Mouse (Mus musculus) embryonic facial prominence, embryonic 14.5 days (tissue): Measurements from ENCODE around the gene Tns1. TPM values are rescaled to one million over a fixed set of nuclear protein-coding genes. Genes with fewer than 3 reads are reported as not detected.

Experiments used
- ATAC-seq: fragments of 200-750 bp; cut with Nextera tagmentation; 2 replicates; pipeline ENCODE4 v1.8.0; 2017; ENCODE audit warnings: low read depth, moderate number of reproducible peaks, moderate TSS enrichment
- DNase-seq: peaks from one replicate; pipeline ENCODE4 v3.0.0-alpha.2; 2015; ENCODE audit warnings: low spot score
- H3K27ac ChIP-seq: fragments of 300-500 bp; sonication (generic); replicated peaks from 2 replicates; pipeline ENCODE4 v1.5.1; 2014; ENCODE audit warnings: low read depth, mild to moderate bottlenecking, low read length, moderate library complexity
- H3K27me3 ChIP-seq: fragments of 300-500 bp; sonication (generic); replicated peaks from 2 replicates; pipeline ENCODE4 v1.6.1; 2014; ENCODE audit warnings: low read length; ENCODE audit not compliant: control insufficient read depth, insufficient read depth
- H3K36me3 ChIP-seq: fragments of 300-500 bp; sonication (generic); 2 replicates; pipeline ENCODE4 v1.6.1; 2014; ENCODE audit warnings: low read length, mixed read lengths; ENCODE audit not compliant: control insufficient read depth, insufficient read depth
- H3K4me1 ChIP-seq: fragments of 300-500 bp; sonication (generic); 2 replicates; pipeline ENCODE4 v1.6.1; 2014; ENCODE audit warnings: antibody characterized with exemption, low read length; ENCODE audit not compliant: control insufficient read depth, insufficient read depth
- H3K4me2 ChIP-seq: fragments of 300-500 bp; sonication (generic); 2 replicates; pipeline ENCODE4 v1.6.1; 2014; ENCODE audit warnings: low read depth, mild to moderate bottlenecking, low read length, moderate library complexity, mixed read lengths
- H3K4me3 ChIP-seq: fragments of 300-500 bp; sonication (generic); 2 replicates; pipeline ENCODE4 v1.5.1; 2014; ENCODE audit warnings: low read depth, mild to moderate bottlenecking, low read length
- H3K9ac ChIP-seq: fragments of 300-500 bp; sonication (generic); 2 replicates; pipeline ENCODE4 v1.6.1; 2014; ENCODE audit warnings: low read depth, mild to moderate bottlenecking, low read length, moderate library complexity, mixed read lengths
- H3K9me3 ChIP-seq: fragments of 300-500 bp; sonication (generic); 2 replicates; pipeline ENCODE4 v1.6.1; 2016; ENCODE audit warnings: low read length; ENCODE audit not compliant: control insufficient read depth
- WGBS: fragments of 180-500 bp; shearing (Covaris S2); extraction: QIAGEN DNeasy Blood & Tissue Kit; methylation state at CpG from one replicate; pipeline ENCODE4 v1.1.7; 2014; 5-methylcytosine and 5-hydroxymethylcytosine counted together
- polyA plus RNA-seq: library from polyadenylated mRNA; unstranded; fragments of >200 nt; fragmentation: Nextera tagmentation; extraction: Ambion mirVana; gene quantifications from 2 replicates; pipeline ENCODE4 v1.2.1, GENCODE M21; 2014

Tns1 gene
- polyA plus RNA-seq, 1 experiment from 2014 or later: 58.5 TPM

GRCm38 (mm10) chr1:74009495-74009894, 114.8 kb downstream of the Tns1 start:
- no peak overlapping the region for H3K4me2 ChIP-seq
- H3K9me3 ChIP-seq: 0 out of 2 replicates have a peak, but pooled peaks cover 3% of the 10 kb centered on the region
- H3K27ac ChIP-seq: no peak overlapping the region
- H3K36me3 ChIP-seq: peaks cover 4% of the 10 kb centered on the region; the same call in 1 of the 2 replicates
- no peak overlapping the region for H3K4me3 ChIP-seq
- H3K9ac ChIP-seq: no peak overlapping the region
- 90% methylated on average over 3 of the region's 3 CpGs for whole genome bisulfite sequencing
- DNase-seq (no peak), ATAC-seq (no peak)
- peaks cover 21% of the 10 kb centered on the region for H3K4me1 ChIP-seq
- no peaks in the 10 kb centered on the region for H3K27me3 ChIP-seq

- ATAC-seq (no peak), DNase-seq (no peak)
- Histone ChIP-seq H3K27ac (no peak overlapping the region), H3K9ac (no peak overlapping the region), H3K4me3 (no peak overlapping the region), H3K27me3 (no peaks in the 10 kb centered on the region), H3K36me3 (peaks cover 4% of the 10 kb centered on the region; the same call in 1 of the 2 replicates), H3K4me2 (no peak overlapping the region), H3K4me1 (peaks cover 21% of the 10 kb centered on the region), H3K9me3 (0 out of 2 replicates have a peak, but pooled peaks cover 3% of the 10 kb centered on the region)
- 89% methylated on average over 3 of the region's 3 CpGs for WGBS
Observed at GRCm38 (mm10) chr1:74008966-74009365, 115.3 kb downstream of the Tns1 start.

- DNase-seq (no peak), ATAC-seq (peak; percentile 78)
- Histone ChIP-seq H3K9ac (no peak overlapping the region), H3K36me3 (peaks cover 4% of the 10 kb centered on the region; the same call in 1 of the 2 replicates), H3K27ac (peak overlapping the region; percentile 55), H3K4me2 (no peak overlapping the region), H3K4me1 (peaks cover 21% of the 10 kb centered on the region), H3K4me3 (no peak overlapping the region), H3K9me3 (0 out of 2 replicates have a peak, but pooled peaks cover 3% of the 10 kb centered on the region), H3K27me3 (no peaks in the 10 kb centered on the region)
- WGBS: 37% methylated on average over 5 of the region's 5 CpGs
Observed at GRCm38 (mm10) chr1:74008498-74008897, 115.8 kb downstream of the Tns1 start.

- ATAC-seq (no peak), DNase-seq (no peak)
- Histone ChIP-seq H3K27ac (no peak overlapping the region), H3K27me3 (no peaks in the 10 kb centered on the region), H3K9ac (no peak overlapping the region), H3K4me1 (peaks cover 21% of the 10 kb centered on the region), H3K4me2 (no peak overlapping the region), H3K9me3 (0 out of 2 replicates have a peak, but pooled peaks cover 3% of the 10 kb centered on the region), H3K36me3 (no peaks in the 10 kb centered on the region), H3K4me3 (no peak overlapping the region)
- 49% methylated on average over 7 of the region's 7 CpGs for WGBS
Observed at GRCm38 (mm10) chr1:74007398-74008050, 116.7 kb downstream of the Tns1 start.

GRCm38 (mm10) chr1:74005020-74005419, 119.2 kb downstream of the Tns1 start:
- H3K4me1 ChIP-seq: peaks cover 31% of the 10 kb centered on the region
- no peak overlapping the region for H3K4me3 ChIP-seq
- H3K27ac ChIP-seq: no peak overlapping the region
- ATAC-seq (no peak), DNase-seq (no peak)
- H3K9me3 ChIP-seq: no peaks in the 10 kb centered on the region
- no peak overlapping the region for H3K9ac ChIP-seq
- 74% methylated on average over 3 of the region's 3 CpGs for WGBS
- no peaks in the 10 kb centered on the region for H3K36me3 ChIP-seq
- no peaks in the 10 kb centered on the region for H3K27me3 ChIP-seq
- no peak overlapping the region for H3K4me2 ChIP-seq

- H3K4me2 ChIP-seq: no peak overlapping the region
- H3K36me3 ChIP-seq: no peaks in the 10 kb centered on the region
- DNase-seq (no peak), ATAC-seq (no peak)
- no peak overlapping the region for H3K9ac ChIP-seq
- H3K27me3 ChIP-seq: no peaks in the 10 kb centered on the region
- H3K27ac ChIP-seq: no peak overlapping the region
- no peak overlapping the region for H3K4me3 ChIP-seq
- H3K9me3 ChIP-seq: no peaks in the 10 kb centered on the region
- H3K4me1 ChIP-seq: peaks cover 38% of the 10 kb centered on the region
- 74% methylated on average over 2 of the region's 2 CpGs for WGBS
Observed at GRCm38 (mm10) chr1:74003723-74004122, 120.5 kb downstream of the Tns1 start.

GRCm38 (mm10) chr1:74001449-74001820, 122.8 kb downstream of the Tns1 start:
- DNase-seq (no peak), ATAC-seq (no peak)
- peaks cover 31% of the 10 kb centered on the region for H3K4me1 ChIP-seq
- H3K4me3 ChIP-seq: no peak overlapping the region
- H3K27ac ChIP-seq: no peak overlapping the region; the same call in 1 of the 2 replicates
- no peak overlapping the region for H3K9ac ChIP-seq
- no peak overlapping the region for H3K4me2 ChIP-seq
- H3K36me3 ChIP-seq: peaks cover 10% of the 10 kb centered on the region; the same call in 1 of the 2 replicates
- no peaks in the 10 kb centered on the region for H3K27me3 ChIP-seq
- H3K9me3 ChIP-seq: no peaks in the 10 kb centered on the region
- WGBS: 59% methylated on average over 10 of the region's 10 CpGs

- no peak overlapping the region for H3K9ac ChIP-seq
- ATAC-seq (no peak), DNase-seq (no peak)
- WGBS: 40% methylated on average over 2 of the region's 2 CpGs
- no peaks in the 10 kb centered on the region for H3K9me3 ChIP-seq
- H3K4me3 ChIP-seq: no peak overlapping the region
- peak overlapping the region; percentile 75 for H3K27ac ChIP-seq
- H3K4me1 ChIP-seq: peaks cover 31% of the 10 kb centered on the region
- no peak overlapping the region for H3K4me2 ChIP-seq
- peaks cover 13% of the 10 kb centered on the region for H3K36me3 ChIP-seq
- no peaks in the 10 kb centered on the region for H3K27me3 ChIP-seq
Observed at GRCm38 (mm10) chr1:74000810-74001448, 123.3 kb downstream of the Tns1 start.
